Mouse (Mus musculus) neural tube, embryonic 12.5 days (tissue): ENCODE measurements at regions not wholly inside any gene's neighbourhood (a gene's known extent, or its start where the extent isn't known, plus 50 kb on each side); places are given as distances from the start of the nearest gene placed in this dataset.
A peak's percentile ranks its signal among the peaks of the same experiment; 100 is the strongest.

Experiments used
- ATAC-seq: fragments of 200-750 bp; cut with Nextera tagmentation; 2 replicates; pipeline ENCODE4 v1.8.0; 2017; ENCODE audit warnings: low read depth, mild to moderate bottlenecking, moderate TSS enrichment, moderate library complexity; ENCODE audit not compliant: low FRiP score
- H3K27ac ChIP-seq: fragments of 300-500 bp; sonication (generic); 2 replicates; pipeline ENCODE4 v1.5.1; 2016
- H3K27me3 ChIP-seq: fragments of 300-500 bp; sonication (generic); replicated peaks from 2 replicates; pipeline ENCODE4 v1.6.1; 2016; ENCODE audit warnings: mild to moderate bottlenecking
- H3K36me3 ChIP-seq: fragments of 300-500 bp; sonication (generic); 2 replicates; pipeline ENCODE4 v1.6.1; 2016; ENCODE audit warnings: mild to moderate bottlenecking
- H3K4me1 ChIP-seq: fragments of 300-500 bp; sonication (generic); 2 replicates; pipeline ENCODE4 v1.6.1; 2016
- H3K4me2 ChIP-seq: fragments of 300-500 bp; sonication (generic); replicated peaks from 2 replicates; pipeline ENCODE4 v1.6.1; 2016; ENCODE audit warnings: mild to moderate bottlenecking
- H3K4me3 ChIP-seq: fragments of 300-500 bp; sonication (generic); 2 replicates; pipeline ENCODE4 v1.5.1; 2016
- H3K9ac ChIP-seq: fragments of 300-500 bp; sonication (generic); 2 replicates; pipeline ENCODE4 v1.6.1; 2016; ENCODE audit warnings: mild to moderate bottlenecking
- H3K9me3 ChIP-seq: fragments of 300-500 bp; sonication (generic); 2 replicates; pipeline ENCODE4 v1.6.1; 2016; ENCODE audit warnings: mild to moderate bottlenecking
- WGBS: fragments of 180-500 bp; shearing (Covaris S2); methylation state at CpG from one replicate; pipeline ENCODE4 v1.1.7; 2016; 5-methylcytosine and 5-hydroxymethylcytosine counted together

DNA sequence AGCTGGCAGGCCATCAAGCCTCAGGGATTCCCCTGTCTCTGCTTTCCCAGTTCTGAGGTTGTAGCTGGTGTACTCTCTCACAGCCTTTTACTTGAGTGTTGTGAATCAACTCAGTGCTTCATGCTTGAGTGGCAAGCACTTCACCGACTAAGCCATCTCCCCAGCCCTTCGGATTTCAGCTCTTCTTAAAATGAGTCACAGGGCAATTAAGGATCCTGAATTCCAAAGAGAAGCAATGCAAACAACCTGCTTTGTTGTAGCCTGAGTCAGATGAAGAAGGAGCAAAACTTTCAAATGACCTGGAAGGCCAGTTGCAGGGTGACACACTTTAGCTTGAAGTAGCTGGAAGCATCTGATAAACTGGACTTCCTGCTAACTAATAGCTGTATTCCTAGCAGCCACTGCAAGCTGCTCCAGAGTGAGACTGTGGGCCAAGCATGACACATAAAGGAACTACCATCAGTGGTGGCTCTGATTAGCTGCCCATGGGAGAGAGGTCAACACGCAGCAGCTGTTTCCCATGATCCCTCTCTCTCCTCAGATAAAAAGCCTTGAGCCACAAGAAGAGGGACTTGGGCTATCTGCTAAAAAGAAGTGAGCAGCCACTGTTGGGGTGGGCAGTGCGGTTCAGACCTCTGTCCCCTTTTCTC lies 285.4 kb upstream of the Sdk2 start:
- ATAC-seq: no peak
- 59% methylated on average over 4 of the region's 4 CpGs for WGBS
- Histone ChIP-seq H3K4me3 (no peak overlapping the region), H3K27me3 (no peaks in the 10 kb centered on the region), H3K27ac (no peak overlapping the region), H3K4me1 (0 out of 2 replicates have a peak, but pooled peaks cover 3% of the 10 kb centered on the region), H3K4me2 (no peak overlapping the region), H3K9ac (no peak overlapping the region), H3K9me3 (no peaks in the 10 kb centered on the region), H3K36me3 (no peaks in the 10 kb centered on the region)

DNA sequence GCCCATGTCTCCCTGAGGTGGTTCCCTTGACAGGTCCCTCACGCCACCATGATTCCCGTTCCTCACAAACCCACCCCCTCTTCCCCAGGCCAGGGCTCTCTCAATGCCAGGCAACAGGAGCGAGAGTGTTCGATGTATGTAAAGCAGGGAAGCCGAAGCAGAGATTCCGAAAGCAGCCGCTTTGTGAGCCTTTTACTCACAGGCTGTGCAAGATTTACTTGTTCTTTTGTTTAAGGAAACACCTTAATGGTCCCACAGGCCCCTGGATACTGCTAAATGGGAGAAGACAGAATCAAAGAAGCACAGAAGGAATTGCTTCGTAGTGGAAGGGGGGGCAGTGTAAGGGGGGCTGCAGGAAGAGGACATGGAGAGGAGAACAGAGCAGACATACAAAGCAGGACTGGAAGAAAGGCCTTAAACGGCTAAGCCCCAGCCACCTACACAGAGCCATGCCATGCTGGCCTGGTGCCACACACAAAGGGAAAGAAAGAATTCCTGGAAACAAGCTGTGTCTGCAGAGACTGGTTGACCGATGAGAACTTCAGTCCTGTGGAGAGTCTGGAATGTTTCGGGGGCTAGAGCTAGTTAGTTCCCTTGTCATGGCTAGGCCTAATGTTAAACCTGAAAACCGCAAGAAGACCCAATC lies 270.1 kb upstream of the Sdk2 start:
- Histone ChIP-seq H3K27me3 (no peaks in the 10 kb centered on the region; the same call in 1 of the 2 replicates), H3K4me2 (0 out of 2 replicates have a peak overlapping the region, but pooled peaks have one; percentile 18), H3K9ac (no peak overlapping the region), H3K36me3 (no peaks in the 10 kb centered on the region), H3K9me3 (no peaks in the 10 kb centered on the region), H3K4me3 (no peak overlapping the region), H3K4me1 (peaks cover 27% of the 10 kb centered on the region), H3K27ac (no peak overlapping the region)
- 33% methylated on average over 12 of the region's 12 CpGs for WGBS
- ATAC-seq: no peak; the same call in 1 of the 2 replicates

DNA sequence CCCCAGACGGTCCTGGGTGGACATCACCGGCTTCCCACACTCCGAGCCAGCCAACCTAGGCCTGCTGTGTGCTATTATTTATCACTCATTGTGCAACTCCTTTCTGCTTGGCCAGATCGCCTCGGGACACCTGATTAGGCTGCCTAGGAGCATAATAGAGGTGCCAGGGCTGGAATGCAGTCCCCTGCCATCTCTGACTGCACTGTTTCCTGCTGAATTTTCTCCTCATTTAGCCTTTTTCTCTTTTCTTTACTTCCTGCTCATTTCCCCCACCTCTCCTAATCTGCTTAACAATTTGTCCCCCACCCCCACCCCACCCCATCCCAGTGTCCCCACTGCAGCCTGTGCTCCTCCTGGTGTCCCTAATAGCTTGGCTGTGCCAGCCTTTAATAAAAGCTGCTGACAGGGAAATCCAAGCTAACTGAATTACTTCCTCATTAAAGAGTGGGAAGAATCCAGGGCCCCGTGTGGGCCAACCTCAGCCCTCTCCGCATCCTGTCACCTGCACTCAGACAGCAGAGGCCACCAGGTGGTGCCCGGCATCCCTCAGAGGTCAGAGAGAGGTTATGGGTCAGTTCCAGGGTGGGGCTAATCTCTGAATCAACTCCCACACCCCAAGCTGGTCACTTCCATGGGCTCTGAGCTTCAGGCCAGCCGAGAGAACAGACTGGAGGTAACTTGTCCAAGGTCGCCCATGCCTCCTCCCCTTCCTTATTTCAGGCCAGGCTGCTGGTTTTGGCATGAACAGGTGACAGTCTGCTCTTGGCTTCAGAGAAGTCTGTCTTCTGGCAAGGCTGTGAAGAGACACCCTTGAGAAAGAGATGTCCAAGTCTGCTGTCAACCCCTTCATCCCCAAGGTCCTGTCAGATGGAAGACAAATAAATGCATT lies 269.3 kb upstream of the Sdk2 start:
- peak; percentile 48; the same call in 1 of the 2 replicates for ATAC-seq
- Histone ChIP-seq H3K9ac (peak overlapping the region; percentile 17; the same call in 1 of the 2 replicates), H3K4me2 (peak overlapping the region; percentile 5; the same call in 1 of the 2 replicates), H3K9me3 (no peaks in the 10 kb centered on the region), H3K27me3 (no peaks in the 10 kb centered on the region; the same call in 1 of the 2 replicates), H3K4me1 (peaks cover 27% of the 10 kb centered on the region), H3K4me3 (no peak overlapping the region), H3K36me3 (no peaks in the 10 kb centered on the region), H3K27ac (no peak overlapping the region)
- WGBS: 27% methylated on average over 10 of the region's 10 CpGs

DNA sequence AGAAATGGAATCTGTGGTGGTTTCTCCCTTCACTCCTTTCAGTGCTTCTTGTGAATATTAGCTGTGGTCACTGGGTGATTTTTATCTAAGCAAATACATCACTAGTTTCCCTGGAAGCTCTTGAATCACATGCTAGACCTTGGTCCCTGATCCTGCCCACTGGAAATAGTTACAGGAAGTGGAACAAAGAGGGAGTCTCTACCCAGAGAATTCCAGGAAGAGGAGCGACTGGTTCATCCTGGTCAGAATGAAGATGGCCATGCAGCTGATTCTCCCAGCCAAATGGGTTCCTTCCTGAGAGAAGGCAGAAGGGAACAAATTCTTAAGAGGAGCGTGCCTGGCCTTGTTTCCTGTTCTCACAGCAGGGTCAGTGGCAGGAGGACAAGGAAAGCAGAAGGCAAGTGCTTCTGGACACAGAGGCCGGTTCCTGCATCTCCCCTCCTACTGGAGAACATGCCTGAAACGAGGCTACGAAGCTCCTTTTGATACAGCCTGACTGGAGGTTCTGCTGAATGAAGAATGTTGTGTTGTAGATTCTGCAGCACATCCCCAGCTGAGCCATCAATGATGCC lies 264.8 kb upstream of the Sdk2 start:
- Histone ChIP-seq H3K4me2 (no peak overlapping the region), H3K27me3 (no peaks in the 10 kb centered on the region; the same call in 1 of the 2 replicates), H3K4me3 (no peak overlapping the region), H3K9ac (no peak overlapping the region), H3K27ac (no peak overlapping the region), H3K9me3 (no peaks in the 10 kb centered on the region), H3K4me1 (peaks cover 12% of the 10 kb centered on the region), H3K36me3 (no peaks in the 10 kb centered on the region)
- 72% methylated on average over 5 of the region's 5 CpGs for WGBS
- no peak for ATAC-seq

DNA sequence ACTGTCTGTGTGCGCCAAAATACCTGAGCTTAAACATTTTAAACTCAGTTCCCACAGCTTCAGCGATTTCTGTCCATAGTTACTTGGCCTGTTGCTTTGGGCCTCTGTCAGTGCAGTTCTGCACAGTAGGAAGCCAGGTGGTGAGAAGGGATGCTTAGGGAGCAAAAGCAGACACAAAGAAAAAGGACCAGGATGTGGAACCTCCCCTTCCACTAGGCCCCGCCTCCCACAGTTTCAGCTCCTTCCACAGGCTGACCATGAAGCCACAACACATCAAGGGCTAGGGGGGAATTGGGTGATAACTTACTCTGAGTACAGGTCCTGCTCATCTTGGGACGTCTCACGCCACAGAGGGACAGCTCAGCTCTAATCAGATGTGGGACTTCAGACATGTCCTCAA lies 263.5 kb upstream of the Sdk2 start:
- ATAC-seq: no peak
- 86% methylated on average over 5 of the region's 5 CpGs for WGBS
- H3K4me3 ChIP-seq: no peak overlapping the region
- no peaks in the 10 kb centered on the region; the same call in 1 of the 2 replicates for H3K27me3 ChIP-seq
- no peak overlapping the region for H3K27ac ChIP-seq
- H3K9me3 ChIP-seq: no peaks in the 10 kb centered on the region
- no peak overlapping the region for H3K4me2 ChIP-seq
- no peaks in the 10 kb centered on the region for H3K36me3 ChIP-seq
- H3K9ac ChIP-seq: no peak overlapping the region
- no peaks in the 10 kb centered on the region for H3K4me1 ChIP-seq

DNA sequence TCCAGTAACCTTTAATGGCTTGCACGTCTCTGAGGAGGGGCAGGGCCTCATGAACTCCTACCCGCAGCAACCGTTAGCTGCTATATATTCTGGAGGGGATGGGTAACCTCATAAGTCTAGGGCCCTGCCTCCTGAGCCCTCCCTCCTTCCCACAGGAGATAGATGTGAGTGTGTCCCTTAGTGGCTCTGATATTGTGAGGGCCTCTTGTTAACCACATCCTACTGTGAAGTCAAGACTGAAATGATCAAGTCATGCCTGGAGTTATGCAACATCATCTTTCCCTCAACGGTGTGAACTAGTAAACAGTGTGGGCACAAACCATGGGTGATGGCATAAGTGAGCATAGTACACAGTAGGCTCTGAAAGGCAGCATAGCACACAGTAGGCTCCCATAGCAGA lies 255.8 kb upstream of the Sdk2 start:
- ATAC-seq: no peak
- WGBS: 90% methylated on average over 4 of the region's 4 CpGs
- H3K9ac ChIP-seq: no peak overlapping the region
- no peak overlapping the region for H3K4me2 ChIP-seq
- H3K9me3 ChIP-seq: no peaks in the 10 kb centered on the region
- H3K4me3 ChIP-seq: no peak overlapping the region
- H3K4me1 ChIP-seq: peaks cover 3% of the 10 kb centered on the region; the same call in 1 of the 2 replicates
- no peak overlapping the region for H3K27ac ChIP-seq
- no peaks in the 10 kb centered on the region for H3K36me3 ChIP-seq
- H3K27me3 ChIP-seq: no peaks in the 10 kb centered on the region

DNA sequence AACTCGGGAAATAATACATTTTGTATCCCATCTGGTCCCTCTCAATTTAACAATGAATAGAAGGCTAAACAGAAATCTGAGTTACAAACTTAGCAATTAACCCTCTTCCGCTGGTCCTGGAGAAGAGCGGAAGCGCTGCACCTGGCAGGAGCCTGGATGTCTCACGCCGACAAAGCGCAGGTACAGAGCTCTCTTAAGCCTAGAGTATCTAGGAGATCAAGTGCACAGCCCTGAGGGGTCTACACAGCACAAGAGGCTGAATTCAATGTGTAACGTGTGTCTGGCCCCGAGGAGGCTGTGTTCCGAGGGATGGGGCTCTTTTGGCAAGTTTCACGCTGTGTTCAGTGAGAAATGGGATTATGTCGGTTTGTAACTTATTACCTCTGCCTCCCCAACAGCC lies 255.1 kb upstream of the Sdk2 start:
- Histone ChIP-seq H3K4me2 (no peak overlapping the region), H3K9ac (no peak overlapping the region), H3K27me3 (no peaks in the 10 kb centered on the region), H3K27ac (no peak overlapping the region), H3K36me3 (no peaks in the 10 kb centered on the region), H3K4me1 (peaks cover 6% of the 10 kb centered on the region; the same call in 1 of the 2 replicates), H3K9me3 (no peaks in the 10 kb centered on the region), H3K4me3 (no peak overlapping the region)
- WGBS: 84% methylated on average over 12 of the region's 12 CpGs
- ATAC-seq: no peak

DNA sequence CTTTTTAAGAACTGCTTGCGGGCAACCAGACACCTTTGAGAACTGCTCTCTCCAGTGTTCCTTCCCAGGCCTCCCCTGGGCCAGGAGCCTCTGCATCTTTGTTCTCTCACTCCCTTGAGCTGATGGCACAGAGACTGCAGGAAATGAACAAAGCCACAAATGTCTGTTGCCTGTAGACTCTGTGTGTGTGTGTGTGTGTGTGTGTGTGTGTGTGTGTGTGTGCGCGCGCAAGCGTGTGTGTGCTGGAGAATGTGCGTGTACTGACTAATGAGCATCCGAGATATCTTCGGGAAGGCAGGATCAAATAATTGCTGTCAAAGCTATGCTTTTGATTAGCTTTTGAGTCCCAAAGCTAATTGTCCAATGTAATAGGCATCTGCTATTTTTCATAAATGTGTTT lies 254.7 kb upstream of the Sdk2 start:
- Histone ChIP-seq H3K27me3 (no peaks in the 10 kb centered on the region), H3K27ac (no peak overlapping the region), H3K4me2 (no peak overlapping the region), H3K9ac (no peak overlapping the region), H3K36me3 (no peaks in the 10 kb centered on the region), H3K9me3 (no peaks in the 10 kb centered on the region), H3K4me1 (peaks cover 6% of the 10 kb centered on the region; the same call in 1 of the 2 replicates), H3K4me3 (no peak overlapping the region)
- no peak for ATAC-seq
- WGBS: 89% methylated on average over 8 of the region's 8 CpGs

DNA sequence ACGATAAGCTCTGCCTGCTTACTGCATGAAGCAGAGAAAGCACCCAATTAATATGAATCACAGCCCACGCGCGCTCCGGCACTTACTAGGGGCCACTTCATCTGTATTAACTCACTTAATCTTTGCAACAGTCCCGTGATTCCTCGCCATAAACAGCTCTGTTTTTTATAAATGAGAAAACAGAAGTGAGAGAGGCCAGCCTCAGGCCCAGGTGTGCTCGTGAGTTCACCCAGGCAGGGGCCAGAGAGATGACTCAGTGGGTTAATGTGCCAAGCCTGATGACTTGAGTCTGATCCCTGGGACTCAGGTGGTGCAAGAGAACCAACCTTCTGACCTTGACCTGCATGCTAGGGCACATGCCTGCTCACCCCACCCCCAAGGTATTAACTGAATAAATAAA lies 248.4 kb upstream of the Sdk2 start:
- WGBS: 84% methylated on average over 8 of the region's 8 CpGs
- Histone ChIP-seq H3K4me3 (no peak overlapping the region), H3K9ac (no peak overlapping the region), H3K4me2 (no peak overlapping the region), H3K27me3 (peaks cover 3% of the 10 kb centered on the region; the same call in 1 of the 2 replicates), H3K27ac (no peak overlapping the region), H3K36me3 (no peaks in the 10 kb centered on the region), H3K4me1 (peaks cover 6% of the 10 kb centered on the region; the same call in 1 of the 2 replicates), H3K9me3 (no peaks in the 10 kb centered on the region)
- no peak for ATAC-seq

DNA sequence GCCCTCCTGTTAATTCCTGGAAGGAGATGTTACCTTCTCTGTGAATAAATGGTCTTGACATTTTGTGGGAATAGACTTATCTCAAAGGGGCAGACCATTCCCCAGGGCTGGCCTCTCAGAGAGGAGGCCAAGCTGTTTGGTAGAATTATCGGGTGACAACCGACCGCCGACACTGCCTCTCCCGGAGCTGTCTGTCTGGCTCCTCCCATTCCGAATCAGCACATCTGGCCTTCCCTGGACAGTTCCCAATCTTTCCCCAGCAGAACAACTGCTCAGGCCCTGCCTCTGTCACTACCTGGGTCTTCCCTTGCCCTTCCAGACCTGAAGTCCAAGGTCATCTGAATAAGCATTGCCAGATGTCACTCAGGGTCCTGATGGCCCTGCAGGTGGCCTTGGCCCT lies 246.8 kb upstream of the Sdk2 start:
- Histone ChIP-seq H3K9ac (no peak overlapping the region), H3K4me2 (no peak overlapping the region), H3K9me3 (no peaks in the 10 kb centered on the region), H3K36me3 (no peaks in the 10 kb centered on the region), H3K27ac (no peak overlapping the region), H3K4me3 (no peak overlapping the region), H3K4me1 (peaks cover 9% of the 10 kb centered on the region; the same call in 1 of the 2 replicates), H3K27me3 (peaks cover 3% of the 10 kb centered on the region; the same call in 1 of the 2 replicates)
- no peak for ATAC-seq
- WGBS: 37% methylated on average over 6 of the region's 6 CpGs

DNA sequence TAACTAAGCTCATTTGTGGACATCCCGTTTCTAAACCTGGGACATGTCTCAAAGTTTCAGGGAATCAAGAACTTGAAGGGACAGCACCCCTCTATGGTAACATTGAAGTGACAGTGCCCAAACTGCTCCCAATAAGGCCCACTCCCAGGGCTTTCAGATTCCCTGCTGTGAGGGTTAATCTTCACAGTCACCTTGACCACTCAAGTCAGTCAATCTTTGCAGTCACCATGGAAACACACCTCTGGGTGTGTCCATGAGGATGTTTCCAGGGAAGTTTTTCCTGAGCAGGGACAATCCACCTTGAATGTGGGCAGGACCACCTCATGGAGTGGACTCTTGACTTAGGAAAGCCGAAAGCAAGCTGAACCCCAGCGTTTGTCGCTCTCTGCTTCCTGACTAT lies 244.8 kb upstream of the Sdk2 start:
- H3K4me1 ChIP-seq: 0 out of 2 replicates have a peak, but pooled peaks cover 2% of the 10 kb centered on the region
- peaks cover 3% of the 10 kb centered on the region; the same call in 1 of the 2 replicates for H3K27me3 ChIP-seq
- H3K4me2 ChIP-seq: no peak overlapping the region
- no peak overlapping the region for H3K9ac ChIP-seq
- no peak overlapping the region for H3K4me3 ChIP-seq
- H3K27ac ChIP-seq: no peak overlapping the region
- WGBS: 82% methylated on average over 4 of the region's 4 CpGs
- no peaks in the 10 kb centered on the region for H3K9me3 ChIP-seq
- ATAC-seq: no peak
- no peaks in the 10 kb centered on the region for H3K36me3 ChIP-seq
